Mouse (Mus musculus) hindbrain, embryonic 11.5 days (tissue): ENCODE measurements around the gene Acss2. TPM values are rescaled to one million over a fixed set of nuclear protein-coding genes. Genes with fewer than 3 reads are reported as not detected.

Experiments used
- ATAC-seq: fragments of 200-750 bp; cut with Nextera tagmentation; 2 replicates; pipeline ENCODE4 v1.8.0; 2017; ENCODE audit warnings: mild to moderate bottlenecking, moderate TSS enrichment, moderate library complexity; ENCODE audit not compliant: low FRiP score
- DNase-seq: peaks from one replicate; pipeline ENCODE4 v3.0.0-alpha.2; 2015; ENCODE audit warnings: low spot score
- H3K27ac ChIP-seq: fragments of 300-500 bp; sonication (generic); 2 replicates; pipeline ENCODE4 v1.5.1; 2014; ENCODE audit warnings: mild to moderate bottlenecking, low read depth, low read length
- H3K27me3 ChIP-seq: fragments of 300-500 bp; sonication (generic); 2 replicates; pipeline ENCODE4 v1.6.1; 2014; ENCODE audit warnings: mild to moderate bottlenecking, low read length, moderate library complexity, mixed read lengths; ENCODE audit not compliant: control insufficient read depth, insufficient read depth
- H3K36me3 ChIP-seq: fragments of 300-500 bp; sonication (generic); 2 replicates; pipeline ENCODE4 v1.6.1; 2014; ENCODE audit warnings: mild to moderate bottlenecking, low read length, moderate library complexity, mixed read lengths; ENCODE audit not compliant: control insufficient read depth, insufficient read depth
- H3K4me1 ChIP-seq: fragments of 300-500 bp; sonication (generic); replicated peaks from 2 replicates; pipeline ENCODE4 v1.6.1; 2014; ENCODE audit warnings: low read length, mixed read lengths; ENCODE audit not compliant: control insufficient read depth, insufficient read depth
- H3K4me2 ChIP-seq: fragments of 300-500 bp; sonication (generic); replicated peaks from 2 replicates; pipeline ENCODE4 v1.6.1; 2014; ENCODE audit warnings: mild to moderate bottlenecking, low read depth, low read length
- H3K4me3 ChIP-seq: fragments of 300-500 bp; sonication (generic); 2 replicates; pipeline ENCODE4 v1.5.1; 2014; ENCODE audit warnings: low read depth, low read length
- H3K9ac ChIP-seq: fragments of 300-500 bp; sonication (generic); 2 replicates; pipeline ENCODE4 v1.6.1; 2014; ENCODE audit warnings: low read depth, low read length
- H3K9me3 ChIP-seq: fragments of 300-500 bp; sonication (generic); 2 replicates; pipeline ENCODE4 v1.6.1; 2016; ENCODE audit warnings: low read length; ENCODE audit not compliant: control insufficient read depth
- WGBS: fragments of 180-500 bp; shearing (Covaris S2); extraction: QIAGEN DNeasy Blood & Tissue Kit; methylation state at CpG from one replicate; pipeline ENCODE4 v1.1.7; 2014; 5-methylcytosine and 5-hydroxymethylcytosine counted together
- microRNA counts: library from miRNA; unstranded; fragments of <30 nt; microRNA quantifications from one replicate; lab custom pipeline; 2015
- polyA plus RNA-seq: library from polyadenylated mRNA; unstranded; fragments of >200 nt; fragmentation: Nextera tagmentation; extraction: Ambion mirVana; gene quantifications from 2 replicates; pipeline ENCODE4 v1.2.1, GENCODE M21; 2014

The Acss2 gene
- polyA plus RNA-seq, 1 experiment from 2014 or later, result 24.1 TPM

DNA sequence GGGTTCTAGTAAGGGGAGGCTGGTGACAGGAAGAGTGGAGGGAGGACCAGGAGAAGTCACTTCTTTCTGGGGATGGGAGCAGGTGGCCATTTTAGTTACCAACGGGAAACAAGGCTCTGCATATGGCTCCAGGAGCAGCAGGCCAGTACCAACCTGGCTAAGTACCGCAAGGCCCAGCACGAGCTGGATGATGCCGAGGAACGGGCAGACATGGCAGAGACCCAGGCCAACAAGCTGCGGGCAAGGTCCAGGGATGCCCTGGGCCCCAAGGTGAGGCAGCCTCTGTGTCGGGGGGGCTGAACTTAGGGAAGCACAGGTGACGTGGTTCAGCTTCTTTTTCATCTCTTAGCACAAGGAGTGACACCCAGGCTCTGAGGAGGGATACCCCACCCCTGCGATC is 116.0 kb downstream of the Acss2 start:
- peaks cover 41% of the 10 kb centered on the region for H3K27me3 ChIP-seq
- no peak for DNase-seq

DNA sequence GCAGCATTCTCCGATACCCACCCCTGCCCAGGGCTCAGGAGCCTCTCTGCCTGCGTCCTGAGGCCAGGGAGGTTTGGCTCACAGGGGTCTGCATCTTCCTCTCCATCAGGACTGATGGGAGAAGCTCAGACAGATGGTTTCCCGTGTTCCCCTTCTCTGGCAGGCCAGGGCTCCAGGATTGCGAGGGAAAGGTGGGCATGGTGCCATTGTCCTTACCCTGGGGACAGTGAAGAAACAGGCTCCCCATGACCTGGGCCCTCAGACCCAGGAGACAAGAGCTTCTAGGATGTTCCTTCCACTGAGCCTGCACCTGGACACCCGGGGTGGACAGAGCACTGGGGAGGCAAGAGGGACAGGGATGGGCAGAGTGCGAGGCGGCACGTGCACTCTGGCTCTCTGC is 116.8 kb downstream of the Acss2 start:
- H3K4me1 ChIP-seq, result peaks cover 2% of the 10 kb centered on the region; the same call in 1 of the 2 replicates
- 96% methylated on average over 8 of the region's 8 CpGs for WGBS
- no peak overlapping the region for H3K9ac ChIP-seq
- no peak overlapping the region for H3K4me3 ChIP-seq
- ATAC-seq (no peak), DNase-seq (no peak)
- H3K27me3 ChIP-seq, result peaks cover 35% of the 10 kb centered on the region
- peaks cover 6% of the 10 kb centered on the region; the same call in 1 of the 2 replicates for H3K36me3 ChIP-seq
- H3K27ac ChIP-seq, result no peak overlapping the region
- H3K9me3 ChIP-seq, result no peaks in the 10 kb centered on the region
- H3K4me2 ChIP-seq, result no peak overlapping the region

More for the DNA sequence above, 116.0 kb downstream of the Acss2 start:
- H3K4me3 ChIP-seq, result no peak overlapping the region
- H3K27ac ChIP-seq, result no peak overlapping the region
- no peaks in the 10 kb centered on the region for H3K9me3 ChIP-seq
- no peak overlapping the region for H3K9ac ChIP-seq
- peaks cover 6% of the 10 kb centered on the region; the same call in 1 of the 2 replicates for H3K36me3 ChIP-seq
- peaks cover 5% of the 10 kb centered on the region for H3K4me1 ChIP-seq
- WGBS, result 90% methylated on average over 9 of the region's 9 CpGs
- H3K4me2 ChIP-seq, result no peak overlapping the region
- ATAC-seq, result no peak

MicroRNAs within 50 kb of the gene (microRNA counts, 519-probe panel; counts per million panel counts)
- not detected for microRNA mmu-miR-499 (lab: Ali Mortazavi, UCI)

Other genes starting within 250 kb of the Acss2 start
- gene Map1lc3a, start 241.7 kb upstream of the Acss2 start, polyA plus RNA-seq, result 152 and 161 TPM in 2 replicates
- 56.8 and 64.3 TPM in 2 replicates for gene Pigu, start 160.5 kb upstream of the Acss2 start, polyA plus RNA-seq
- 66.1 and 80.9 TPM in 2 replicates for gene Trp53inp2, start 136.9 kb upstream of the Acss2 start, polyA plus RNA-seq
- gene Ncoa6, start 44.1 kb upstream of the Acss2 start, polyA plus RNA-seq, result 29.5 and 34.8 TPM in 2 replicates
- 8.8 and 13.0 TPM in 2 replicates for gene Ggt7, start 289 bp downstream of the Acss2 start, polyA plus RNA-seq
- gene Gss, start 74.9 kb downstream of the Acss2 start, polyA plus RNA-seq, result 14.7 and 15.9 TPM in 2 replicates
- gene Myh7b, start 93.3 kb downstream of the Acss2 start, polyA plus RNA-seq, result 0.46 and 0.52 TPM in 2 replicates
- gene Trpc4ap, start 174.4 kb downstream of the Acss2 start, polyA plus RNA-seq, result 154 and 157 TPM in 2 replicates
- gene Edem2, start 211.5 kb downstream of the Acss2 start, polyA plus RNA-seq, result 36.0 and 37.4 TPM in 2 replicates
- gene Gm17581, start 217.9 kb downstream of the Acss2 start, polyA plus RNA-seq, result not detected in 2 replicates
- 2.5 and 3.1 TPM in 2 replicates for gene Procr, start 233.2 kb downstream of the Acss2 start, polyA plus RNA-seq